Mouse (Mus musculus): ENCODE data around the gene Itm2c. TPM values are rescaled to one million over a fixed set of nuclear protein-coding genes. Genes with fewer than 3 reads are reported as not detected.

Gene Itm2c
- total and polyA plus RNA-seq, 3 experiments, result 67.5 to 149 (median 69.9) TPM

- Histone ChIP-seq H3K9me3 (replicated peaks) (no peaks in the 10 kb centered on the region), H3K4me1 (ENCODE audit: insufficient read depth, low read depth, low read length) (no peaks in the 10 kb centered on the region), H3K36me3 (replicated peaks) (no peaks in the 10 kb centered on the region), H3K4me3 (ENCODE audit: low read depth, low read length) (no peak overlapping the region), H3K27me3 (ENCODE audit: insufficient read depth, low read length) (peaks cover 2% of the 10 kb centered on the region)
- ATAC-seq (ENCODE audit: extremely low read depth, insufficient number of reproducible peaks, low FRiP score, poor library complexity, severe bottlenecking), result no peak
- TF ChIP-seq POLR2AphosphoS5 (IDR thresholded peaks at IDR 0.05; ENCODE audit: insufficient replicate concordance, low read depth, low read length) (no peak), TAL1 (conservative IDR thresholded peaks at IDR 0.05; ENCODE audit: low read depth, low read length) (no peak), GATA2 (IDR thresholded peaks at IDR 0.05; ENCODE audit: borderline replicate concordance, low read depth, low read length) (no peak), GATA1 (IDR thresholded peaks at IDR 0.05; ENCODE audit: borderline replicate concordance, low read length) (no peak), CTCF (IDR thresholded peaks at IDR 0.05; ENCODE audit: low read depth, low read length) (no peak)
- DNase-seq (ENCODE audit: low spot score), result no peak
Measured at GRCm38 (mm10) chr1:85925183-85925582, 31.1 kb downstream of the Itm2c start.

GRCm38 (mm10) chr1:85928057-85928687 is 34.1 kb downstream of the Itm2c start, which contains the start of gene 4933407L21Rik:
Gene 4933407L21Rik (plus strand): TSS chr1:85928483.
- TF ChIP-seq GATA1 (IDR thresholded peaks at IDR 0.05; ENCODE audit: borderline replicate concordance, low read length) (no peak), CTCF (IDR thresholded peaks at IDR 0.05; ENCODE audit: low read depth, low read length) (no peak), POLR2AphosphoS5 (IDR thresholded peaks at IDR 0.05; ENCODE audit: insufficient replicate concordance, low read depth, low read length) (no peak), GATA2 (IDR thresholded peaks at IDR 0.05; ENCODE audit: borderline replicate concordance, low read depth, low read length) (no peak), TAL1 (conservative IDR thresholded peaks at IDR 0.05; ENCODE audit: low read depth, low read length) (no peak)
- DNase-seq (ENCODE audit: low spot score) (no peak), ATAC-seq (ENCODE audit: extremely low read depth, insufficient number of reproducible peaks, low FRiP score, poor library complexity, severe bottlenecking) (no peak)
- H3K4me1 ChIP-seq (ENCODE audit: insufficient read depth, low read depth, low read length), result no peaks in the 10 kb centered on the region
- H3K4me3 ChIP-seq (ENCODE audit: low read depth, low read length), result no peak within 1 kb of the TSS
- peaks cover 6% of the 10 kb centered on the region for H3K27me3 ChIP-seq (ENCODE audit: insufficient read depth, low read length)
- H3K36me3 ChIP-seq (replicated peaks), result no peaks in the 10 kb centered on the region
- H3K9me3 ChIP-seq (replicated peaks), result no peaks in the 10 kb centered on the region

GRCm38 (mm10) chr1:85928688-85929065 is 34.6 kb downstream of the Itm2c start:
- H3K4me3 ChIP-seq (ENCODE audit: low read depth, low read length), result no peak overlapping the region
- H3K4me1 ChIP-seq (ENCODE audit: insufficient read depth, low read depth, low read length), result no peaks in the 10 kb centered on the region
- H3K9me3 ChIP-seq (replicated peaks), result no peaks in the 10 kb centered on the region
- DNase-seq (ENCODE audit: low spot score) (no peak), ATAC-seq (ENCODE audit: extremely low read depth, insufficient number of reproducible peaks, low FRiP score, poor library complexity, severe bottlenecking) (no peak)
- H3K36me3 ChIP-seq (replicated peaks), result no peaks in the 10 kb centered on the region
- TF ChIP-seq TAL1 (conservative IDR thresholded peaks at IDR 0.05; ENCODE audit: low read depth, low read length), result no peak
- no peak for TF ChIP-seq GATA2 (IDR thresholded peaks at IDR 0.05; ENCODE audit: borderline replicate concordance, low read depth, low read length)
- no peak for TF ChIP-seq POLR2AphosphoS5 (IDR thresholded peaks at IDR 0.05; ENCODE audit: insufficient replicate concordance, low read depth, low read length)
- TF ChIP-seq GATA1 (IDR thresholded peaks at IDR 0.05; ENCODE audit: borderline replicate concordance, low read length), result no peak
- no peak for TF ChIP-seq CTCF (IDR thresholded peaks at IDR 0.05; ENCODE audit: low read depth, low read length)
- H3K27me3 ChIP-seq (ENCODE audit: insufficient read depth, low read length), result peaks cover 7% of the 10 kb centered on the region

- H3K9me3 ChIP-seq (replicated peaks), result no peaks in the 10 kb centered on the region
- ATAC-seq (ENCODE audit: extremely low read depth, insufficient number of reproducible peaks, low FRiP score, poor library complexity, severe bottlenecking), result no peak
- TF ChIP-seq GATA2 (IDR thresholded peaks at IDR 0.05; ENCODE audit: borderline replicate concordance, low read depth, low read length) (no peak), GATA1 (IDR thresholded peaks at IDR 0.05; ENCODE audit: borderline replicate concordance, low read length) (no peak), POLR2AphosphoS5 (IDR thresholded peaks at IDR 0.05; ENCODE audit: insufficient replicate concordance, low read depth, low read length) (no peak), TAL1 (conservative IDR thresholded peaks at IDR 0.05; ENCODE audit: low read depth, low read length) (no peak), CTCF (IDR thresholded peaks at IDR 0.05; ENCODE audit: low read depth, low read length) (no peak)
Measured at GRCm38 (mm10) chr1:85929406-85929805, 35.3 kb downstream of the Itm2c start.

GRCm38 (mm10) chr1:85931170-85931569 is 37.1 kb downstream of the Itm2c start:
- DNase-seq (ENCODE audit: low spot score) (no peak), ATAC-seq (ENCODE audit: extremely low read depth, insufficient number of reproducible peaks, low FRiP score, poor library complexity, severe bottlenecking) (no peak)
- Histone ChIP-seq H3K27me3 (ENCODE audit: insufficient read depth, low read length) (peaks cover 19% of the 10 kb centered on the region), H3K4me3 (ENCODE audit: low read depth, low read length) (no peak overlapping the region), H3K9me3 (replicated peaks) (no peaks in the 10 kb centered on the region), H3K36me3 (replicated peaks) (no peaks in the 10 kb centered on the region), H3K4me1 (ENCODE audit: insufficient read depth, low read depth, low read length) (no peaks in the 10 kb centered on the region)
- TF ChIP-seq TAL1 (conservative IDR thresholded peaks at IDR 0.05; ENCODE audit: low read depth, low read length) (no peak), GATA2 (IDR thresholded peaks at IDR 0.05; ENCODE audit: borderline replicate concordance, low read depth, low read length) (no peak), CTCF (IDR thresholded peaks at IDR 0.05; ENCODE audit: low read depth, low read length) (no peak), POLR2AphosphoS5 (IDR thresholded peaks at IDR 0.05; ENCODE audit: insufficient replicate concordance, low read depth, low read length) (no peak), GATA1 (IDR thresholded peaks at IDR 0.05; ENCODE audit: borderline replicate concordance, low read length) (no peak)

More at GRCm38 (mm10) chr1:85929406-85929805, 35.3 kb downstream of the Itm2c start:
- DNase-seq (ENCODE audit: low spot score), result no peak
- H3K4me3 ChIP-seq (ENCODE audit: low read depth, low read length), result no peak overlapping the region
- peaks cover 14% of the 10 kb centered on the region for H3K27me3 ChIP-seq (ENCODE audit: insufficient read depth, low read length)
- H3K4me1 ChIP-seq (ENCODE audit: insufficient read depth, low read depth, low read length), result no peaks in the 10 kb centered on the region
- H3K36me3 ChIP-seq (replicated peaks), result no peaks in the 10 kb centered on the region

- Histone ChIP-seq H3K4me1 (ENCODE audit: insufficient read depth, low read depth, low read length) (no peaks in the 10 kb centered on the region), H3K36me3 (replicated peaks) (no peaks in the 10 kb centered on the region), H3K27me3 (ENCODE audit: insufficient read depth, low read length) (peaks cover 19% of the 10 kb centered on the region), H3K9me3 (replicated peaks) (no peaks in the 10 kb centered on the region), H3K4me3 (ENCODE audit: low read depth, low read length) (no peak overlapping the region)
- TF ChIP-seq GATA2 (IDR thresholded peaks at IDR 0.05; ENCODE audit: borderline replicate concordance, low read depth, low read length) (no peak), TAL1 (conservative IDR thresholded peaks at IDR 0.05; ENCODE audit: low read depth, low read length) (no peak), CTCF (IDR thresholded peaks at IDR 0.05; ENCODE audit: low read depth, low read length) (no peak), POLR2AphosphoS5 (IDR thresholded peaks at IDR 0.05; ENCODE audit: insufficient replicate concordance, low read depth, low read length) (no peak), GATA1 (IDR thresholded peaks at IDR 0.05; ENCODE audit: borderline replicate concordance, low read length) (no peak)
- DNase-seq (ENCODE audit: low spot score) (no peak), ATAC-seq (ENCODE audit: extremely low read depth, insufficient number of reproducible peaks, low FRiP score, poor library complexity, severe bottlenecking) (no peak)
Measured at GRCm38 (mm10) chr1:85933226-85933625, 39.1 kb downstream of the Itm2c start.

Data from G1E (cell line).